Mouse (Mus musculus): Measurements from ENCODE around the gene Syt16. TPM values are rescaled to one million over a fixed set of nuclear protein-coding genes. Genes with fewer than 3 reads are reported as not detected.

Gene Syt16
- polyA plus RNA-seq, 1 experiment from 2014 or later, result 0.23 TPM

DNA sequence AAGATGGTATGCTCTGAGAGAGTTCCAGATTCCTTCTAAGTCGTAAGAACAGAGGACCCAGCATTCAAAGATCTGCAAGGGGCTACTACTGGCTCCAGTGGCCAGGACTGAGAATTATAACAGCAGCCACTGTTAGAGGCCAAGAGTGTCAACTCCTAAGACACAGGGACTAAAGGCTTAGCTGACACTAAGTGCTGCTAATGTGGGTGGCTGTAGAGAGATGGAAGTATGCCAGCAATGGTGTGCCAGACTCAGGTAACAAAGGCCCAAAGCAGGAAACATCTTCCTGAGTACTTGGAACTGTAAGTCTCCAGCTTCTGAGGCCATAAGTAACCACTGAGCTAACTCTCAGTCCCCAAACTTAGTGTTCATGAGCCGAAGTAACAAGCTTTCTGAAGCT is 38.6 kb upstream of the Syt16 start:
- WGBS, result 82% methylated on average over 2 of the region's 2 CpGs
- no peak for ATAC-seq (ENCODE audit: insufficient number of reproducible peaks, insufficient read depth, low FRiP score, low read depth)
- H3K4me1 ChIP-seq (ENCODE audit: control insufficient read depth in 2 of 2, insufficient read depth in 2 of 2, low read length in 2 of 2), result peaks cover 4 to 16% of the 10 kb centered on the region in 2 experiments

GRCm38 (mm10) chr12:73964291-73965281 is 32.9 kb upstream of the Syt16 start, which contains the start of gene Snapc1:
Gene Snapc1, plus strand, starts transcription at chr12:73964481.
- H3K27me3 ChIP-seq (ENCODE audit: control insufficient read depth, insufficient read depth, low read length), result no peaks in the 10 kb centered on the region
- H3K4me2 ChIP-seq (ENCODE audit: low read length), result peak within 1 kb of the TSS; percentile 84
- H3K4me3 ChIP-seq (ENCODE audit: control insufficient read depth in 1 of 2, insufficient read depth in 1 of 2, low read depth in 1 of 2, low read length in 2 of 2), result peak within 1 kb of the TSS; percentile 75 to 93
- peaks cover 21% of the 10 kb centered on the region for H3K36me3 ChIP-seq (ENCODE audit: control insufficient read depth, insufficient read depth, low read length)
- H3K9ac ChIP-seq (ENCODE audit: low read length), result peak within 1 kb of the TSS; percentile 93
- peaks cover 0 to 7% of the 10 kb centered on the region in 2 experiments; a peak in 2 of 4 replicates for H3K4me1 ChIP-seq (ENCODE audit: control insufficient read depth in 2 of 2, insufficient read depth in 2 of 2, low read length in 2 of 2)
- ATAC-seq (ENCODE audit: insufficient number of reproducible peaks, insufficient read depth, low FRiP score, low read depth), result peak; percentile 100
- WGBS, result 1% methylated on average over 60 of the region's 60 CpGs
- peak within 1 kb of the TSS; percentile 44 to 82 for H3K27ac ChIP-seq (replicated peaks in 1 of 2; ENCODE audit: control insufficient read depth in 1 of 2, insufficient read depth in 1 of 2, low read depth in 2 of 2, low read length in 2 of 2)
- no peaks in the 10 kb centered on the region for H3K9me3 ChIP-seq (ENCODE audit: control insufficient read depth, low read length)

More for the DNA sequence above, 38.6 kb upstream of the Syt16 start:
- Histone ChIP-seq H3K27me3 (ENCODE audit: control insufficient read depth, insufficient read depth, low read length) (no peaks in the 10 kb centered on the region), H3K9ac (ENCODE audit: low read length) (no peak overlapping the region), H3K27ac (replicated peaks in 1 of 2; ENCODE audit: control insufficient read depth in 1 of 2, insufficient read depth in 1 of 2, low read depth in 2 of 2, low read length in 2 of 2) (no peak overlapping the region), H3K36me3 (ENCODE audit: control insufficient read depth, insufficient read depth, low read length) (no peaks in the 10 kb centered on the region), H3K4me3 (ENCODE audit: control insufficient read depth in 1 of 2, insufficient read depth in 1 of 2, low read depth in 1 of 2, low read length in 2 of 2) (no peak overlapping the region), H3K9me3 (ENCODE audit: control insufficient read depth, low read length) (no peaks in the 10 kb centered on the region), H3K4me2 (ENCODE audit: low read length) (no peak overlapping the region)

GRCm38 (mm10) chr12:73969142-73969541 is 28.3 kb upstream of the Syt16 start:
- peaks cover 0 to 7% of the 10 kb centered on the region in 2 experiments; a peak in 2 of 4 replicates for H3K4me1 ChIP-seq (ENCODE audit: control insufficient read depth in 2 of 2, insufficient read depth in 2 of 2, low read length in 2 of 2)
- H3K27me3 ChIP-seq (ENCODE audit: control insufficient read depth, insufficient read depth, low read length), result no peaks in the 10 kb centered on the region
- H3K9me3 ChIP-seq (ENCODE audit: control insufficient read depth, low read length), result peaks cover 6% of the 10 kb centered on the region
- H3K36me3 ChIP-seq (ENCODE audit: control insufficient read depth, insufficient read depth, low read length), result peaks cover 62% of the 10 kb centered on the region
- no peak for ATAC-seq (ENCODE audit: insufficient number of reproducible peaks, insufficient read depth, low FRiP score, low read depth)
- no peak overlapping the region for H3K4me2 ChIP-seq (ENCODE audit: low read length)
- H3K9ac ChIP-seq (ENCODE audit: low read length), result no peak overlapping the region
- no peak overlapping the region for H3K4me3 ChIP-seq (ENCODE audit: control insufficient read depth in 1 of 2, insufficient read depth in 1 of 2, low read depth in 1 of 2, low read length in 2 of 2)
- 95% methylated on average over 8 of the region's 8 CpGs for WGBS
- H3K27ac ChIP-seq (replicated peaks in 1 of 2; ENCODE audit: control insufficient read depth in 1 of 2, insufficient read depth in 1 of 2, low read depth in 2 of 2, low read length in 2 of 2), result no peak overlapping the region

GRCm38 (mm10) chr12:73974584-73974983 is 22.9 kb upstream of the Syt16 start:
- Histone ChIP-seq H3K36me3 (ENCODE audit: control insufficient read depth, insufficient read depth, low read length) (peaks cover 87% of the 10 kb centered on the region), H3K27me3 (ENCODE audit: control insufficient read depth, insufficient read depth, low read length) (no peaks in the 10 kb centered on the region), H3K4me2 (ENCODE audit: low read length) (no peak overlapping the region), H3K9ac (ENCODE audit: low read length) (no peak overlapping the region), H3K9me3 (ENCODE audit: control insufficient read depth, low read length) (peaks cover 6% of the 10 kb centered on the region), H3K4me1 (ENCODE audit: control insufficient read depth in 2 of 2, insufficient read depth in 2 of 2, low read length in 2 of 2) (no peaks in the 10 kb centered on the region), H3K4me3 (ENCODE audit: control insufficient read depth in 1 of 2, insufficient read depth in 1 of 2, low read depth in 1 of 2, low read length in 2 of 2) (no peak overlapping the region), H3K27ac (replicated peaks in 1 of 2; ENCODE audit: control insufficient read depth in 1 of 2, insufficient read depth in 1 of 2, low read depth in 2 of 2, low read length in 2 of 2) (no peak overlapping the region)
- ATAC-seq (ENCODE audit: insufficient number of reproducible peaks, insufficient read depth, low FRiP score, low read depth), result no peak
- WGBS, result 75% methylated on average over 6 of the region's 6 CpGs

DNA sequence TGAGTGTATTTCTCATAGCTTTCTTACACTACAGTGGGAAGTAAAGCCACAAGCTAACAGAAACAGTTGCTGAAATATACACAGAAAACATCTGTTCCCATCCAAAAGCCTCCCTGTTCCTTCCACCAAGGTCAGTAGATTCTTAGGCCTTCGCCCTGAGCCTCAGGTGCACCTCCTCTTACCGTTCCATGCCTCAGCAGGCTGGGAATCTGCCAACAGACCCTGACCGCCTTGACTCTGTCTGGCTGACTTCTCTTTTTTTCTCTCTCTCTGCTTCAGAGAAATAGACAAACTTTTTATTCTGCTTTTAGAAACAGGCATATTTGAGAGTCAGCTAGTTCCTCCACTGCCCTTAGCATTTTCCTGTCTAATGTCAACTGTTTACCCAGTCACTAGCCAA is 19.3 kb upstream of the Syt16 start:
- Histone ChIP-seq H3K4me1 (ENCODE audit: control insufficient read depth in 2 of 2, insufficient read depth in 2 of 2, low read length in 2 of 2) (peaks cover 2 to 8% of the 10 kb centered on the region in 2 experiments; a peak in 3 of 4 replicates), H3K27ac (replicated peaks in 1 of 2; ENCODE audit: control insufficient read depth in 1 of 2, insufficient read depth in 1 of 2, low read depth in 2 of 2, low read length in 2 of 2) (no peak overlapping the region), H3K27me3 (ENCODE audit: control insufficient read depth, insufficient read depth, low read length) (no peaks in the 10 kb centered on the region), H3K4me2 (ENCODE audit: low read length) (no peak overlapping the region), H3K4me3 (ENCODE audit: control insufficient read depth in 1 of 2, insufficient read depth in 1 of 2, low read depth in 1 of 2, low read length in 2 of 2) (no peak overlapping the region), H3K36me3 (ENCODE audit: control insufficient read depth, insufficient read depth, low read length) (peaks cover 71% of the 10 kb centered on the region), H3K9me3 (ENCODE audit: control insufficient read depth, low read length) (no peaks in the 10 kb centered on the region), H3K9ac (ENCODE audit: low read length) (no peak overlapping the region)
- ATAC-seq (ENCODE audit: insufficient number of reproducible peaks, insufficient read depth, low FRiP score, low read depth), result no peak
- 88% methylated on average over 3 of the region's 3 CpGs for WGBS

GRCm38 (mm10) chr12:73979667-73980066 is 17.8 kb upstream of the Syt16 start:
- Histone ChIP-seq H3K9me3 (ENCODE audit: control insufficient read depth, low read length) (no peaks in the 10 kb centered on the region), H3K36me3 (ENCODE audit: control insufficient read depth, insufficient read depth, low read length) (peaks cover 73% of the 10 kb centered on the region), H3K4me1 (ENCODE audit: control insufficient read depth in 2 of 2, insufficient read depth in 2 of 2, low read length in 2 of 2) (peaks cover 2 to 8% of the 10 kb centered on the region in 2 experiments; a peak in 3 of 4 replicates), H3K9ac (ENCODE audit: low read length) (no peak overlapping the region), H3K4me3 (ENCODE audit: control insufficient read depth in 1 of 2, insufficient read depth in 1 of 2, low read depth in 1 of 2, low read length in 2 of 2) (no peak overlapping the region), H3K27me3 (ENCODE audit: control insufficient read depth, insufficient read depth, low read length) (no peaks in the 10 kb centered on the region), H3K27ac (replicated peaks in 1 of 2; ENCODE audit: control insufficient read depth in 1 of 2, insufficient read depth in 1 of 2, low read depth in 2 of 2, low read length in 2 of 2) (no peak overlapping the region), H3K4me2 (ENCODE audit: low read length) (no peak overlapping the region)
- ATAC-seq (ENCODE audit: insufficient number of reproducible peaks, insufficient read depth, low FRiP score, low read depth), result no peak
- 89% methylated on average over 5 of the region's 5 CpGs for WGBS

DNA sequence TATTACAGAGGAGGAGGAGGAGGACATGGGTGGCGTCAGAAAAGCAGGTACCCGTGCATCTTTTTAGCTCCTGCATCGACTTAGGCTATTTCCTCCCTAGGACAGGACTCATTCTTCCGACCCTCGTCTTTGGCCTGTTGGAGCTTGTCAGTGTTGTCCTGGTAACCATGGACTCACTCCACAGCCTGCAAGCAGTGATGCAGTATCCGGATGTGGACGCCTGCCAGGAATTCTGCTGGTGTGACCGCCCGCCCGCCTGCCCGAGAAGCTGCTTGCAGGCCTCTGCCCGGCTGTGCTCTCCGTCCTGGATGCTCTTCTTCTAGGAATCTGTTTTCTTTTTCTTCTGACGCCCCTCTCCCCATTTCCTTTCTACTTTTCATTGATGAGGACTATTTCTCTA is 14.9 kb upstream of the Syt16 start:
- H3K4me2 ChIP-seq (ENCODE audit: low read length), result no peak overlapping the region
- H3K27ac ChIP-seq (replicated peaks in 1 of 2; ENCODE audit: control insufficient read depth in 1 of 2, insufficient read depth in 1 of 2, low read depth in 2 of 2, low read length in 2 of 2), result no peak overlapping the region
- WGBS, result 25% methylated on average over 14 of the region's 14 CpGs
- H3K9ac ChIP-seq (ENCODE audit: low read length), result no peak overlapping the region
- no peaks in the 10 kb centered on the region for H3K27me3 ChIP-seq (ENCODE audit: control insufficient read depth, insufficient read depth, low read length)
- no peaks in the 10 kb centered on the region for H3K9me3 ChIP-seq (ENCODE audit: control insufficient read depth, low read length)
- peaks cover 2 to 8% of the 10 kb centered on the region in 2 experiments; a peak in 3 of 4 replicates for H3K4me1 ChIP-seq (ENCODE audit: control insufficient read depth in 2 of 2, insufficient read depth in 2 of 2, low read length in 2 of 2)
- peak; percentile 87 for ATAC-seq (ENCODE audit: insufficient number of reproducible peaks, insufficient read depth, low FRiP score, low read depth)
- H3K36me3 ChIP-seq (ENCODE audit: control insufficient read depth, insufficient read depth, low read length), result peaks cover 73% of the 10 kb centered on the region
- H3K4me3 ChIP-seq (ENCODE audit: control insufficient read depth in 1 of 2, insufficient read depth in 1 of 2, low read depth in 1 of 2, low read length in 2 of 2), result no peak overlapping the region

All from heart, embryonic 14.5 days (tissue).